Mouse (Mus musculus): ENCODE results near the gene Zfhx3.
A peak's percentile ranks its signal among the peaks of the same experiment; 100 is the strongest.

Zfhx3 gene

GRCm38 (mm10) chr8:108592028-108592724 is 649.7 kb downstream of the Zfhx3 start:
- DNase-seq (ENCODE audit: extremely low read depth, low read depth) = no peak

- DNase-seq (ENCODE audit: extremely low read depth, low read depth) = no peak
These were observed 650.6 kb downstream of the Zfhx3 start for GRCm38 (mm10) chr8:108592990-108593589.

GRCm38 (mm10) chr8:108593891-108594290 is 651.4 kb downstream of the Zfhx3 start:
- no peak for DNase-seq (ENCODE audit: extremely low read depth, low read depth)

GRCm38 (mm10) chr8:108594361-108595060 is 652.1 kb downstream of the Zfhx3 start:
- DNase-seq (ENCODE audit: extremely low read depth, low read depth) = no peak

- DNase-seq (ENCODE audit: extremely low read depth, low read depth) = no peak
These were observed 652.6 kb downstream of the Zfhx3 start for GRCm38 (mm10) chr8:108595061-108595419.

GRCm38 (mm10) chr8:108595721-108596495 is 653.5 kb downstream of the Zfhx3 start:
- no peak for DNase-seq (ENCODE audit: extremely low read depth, low read depth)

- no peak for DNase-seq (ENCODE audit: extremely low read depth, low read depth)
These were observed 656.6 kb downstream of the Zfhx3 start for GRCm38 (mm10) chr8:108599003-108599402.

GRCm38 (mm10) chr8:108599558-108599957 is 657.1 kb downstream of the Zfhx3 start:
- peak; percentile 62 for DNase-seq (ENCODE audit: extremely low read depth, low read depth)

GRCm38 (mm10) chr8:108608678-108609077 is 666.2 kb downstream of the Zfhx3 start:
- DNase-seq (ENCODE audit: extremely low read depth, low read depth) = no peak

- DNase-seq (ENCODE audit: extremely low read depth, low read depth) = no peak
These were observed 666.7 kb downstream of the Zfhx3 start for GRCm38 (mm10) chr8:108609114-108609513.

GRCm38 (mm10) chr8:108611141-108611674 is 668.8 kb downstream of the Zfhx3 start:
- no peak for DNase-seq (ENCODE audit: extremely low read depth, low read depth)

GRCm38 (mm10) chr8:108611792-108612413 is 669.5 kb downstream of the Zfhx3 start:
- peak; percentile 99 for DNase-seq (ENCODE audit: extremely low read depth, low read depth)

GRCm38 (mm10) chr8:108612815-108613214 is 670.4 kb downstream of the Zfhx3 start:
- peak; percentile 17 for DNase-seq (ENCODE audit: extremely low read depth, low read depth)

- DNase-seq (ENCODE audit: extremely low read depth, low read depth) = no peak
These were observed 670.8 kb downstream of the Zfhx3 start for GRCm38 (mm10) chr8:108613280-108613679.

GRCm38 (mm10) chr8:108621296-108621695 is 678.9 kb downstream of the Zfhx3 start:
- DNase-seq (ENCODE audit: extremely low read depth, low read depth) = no peak

- peak; percentile 59 for DNase-seq (ENCODE audit: extremely low read depth, low read depth)
These were observed 681.2 kb downstream of the Zfhx3 start for GRCm38 (mm10) chr8:108623660-108624059.

GRCm38 (mm10) chr8:108625571-108626120 is 683.2 kb downstream of the Zfhx3 start:
- DNase-seq (ENCODE audit: extremely low read depth, low read depth) = no peak

GRCm38 (mm10) chr8:108631069-108631468 is 688.6 kb downstream of the Zfhx3 start:
- peak; percentile 27 for DNase-seq (ENCODE audit: extremely low read depth, low read depth)

- no peak for DNase-seq (ENCODE audit: extremely low read depth, low read depth)
These were observed 691.8 kb downstream of the Zfhx3 start for GRCm38 (mm10) chr8:108634282-108634681.

- DNase-seq (ENCODE audit: extremely low read depth, low read depth) = no peak
These were observed 695.4 kb downstream of the Zfhx3 start for GRCm38 (mm10) chr8:108637887-108638286.

- no peak for DNase-seq (ENCODE audit: extremely low read depth, low read depth)
These were observed 703.2 kb downstream of the Zfhx3 start for GRCm38 (mm10) chr8:108645660-108646059.
